Mouse (Mus musculus) erythroblast, embryonic 14.5 days (primary cell): ENCODE data around the gene Dzank1.

Experiments
- GATA1 ChIP-seq: IDR thresholded peaks from 2 replicates; pipeline ENCODE4 v1.6.1; 2012; ENCODE audit warnings: low read length, inconsistent platforms, mixed read lengths
- TAL1 ChIP-seq: IDR thresholded peaks from 3 replicates; pipeline ENCODE4 v1.6.1; 2012; ENCODE audit warnings: low read length, inconsistent platforms, mixed read lengths

GRCm38 (mm10) chr2:144487476-144487875, 39.7 kb downstream of the Dzank1 start:
- no peak for TF ChIP-seq TAL1
- no peak for TF ChIP-seq GATA1
